Mouse (Mus musculus): ENCODE measurements around the gene Sncb.

Gene Sncb

GRCm38 (mm10) chr13:54781086-54781485 lies 14.7 kb upstream of the Sncb start:
- no peak for DNase-seq

GRCm38 (mm10) chr13:54780592-54780991 lies 14.2 kb upstream of the Sncb start:
- DNase-seq: no peak

- no peak for DNase-seq
Observed at GRCm38 (mm10) chr13:54767012-54767411, 617 bp upstream of the Sncb start.

GRCm38 (mm10) chr13:54765281-54766191 lies 859 bp downstream of the Sncb start:
- no peak for DNase-seq

GRCm38 (mm10) chr13:54760906-54761305 lies 5.5 kb downstream of the Sncb start:
- DNase-seq: no peak

GRCm38 (mm10) chr13:54760164-54760795 lies 6.1 kb downstream of the Sncb start:
- peak; percentile 66 for DNase-seq

- no peak for DNase-seq
Observed at GRCm38 (mm10) chr13:54759496-54759895, 6.9 kb downstream of the Sncb start.

GRCm38 (mm10) chr13:54758756-54759470 lies 7.5 kb downstream of the Sncb start:
- DNase-seq: no peak

- DNase-seq: peak; percentile 94
Observed at GRCm38 (mm10) chr13:54758045-54758755, 8.2 kb downstream of the Sncb start.

GRCm38 (mm10) chr13:54757093-54757830 lies 9.1 kb downstream of the Sncb start:
- peak; percentile 30 for DNase-seq

GRCm38 (mm10) chr13:54756156-54756712 lies 10.2 kb downstream of the Sncb start:
- DNase-seq: no peak

GRCm38 (mm10) chr13:54755201-54755830 lies 11.1 kb downstream of the Sncb start:
- DNase-seq: no peak

GRCm38 (mm10) chr13:54754169-54755080 lies 12.0 kb downstream of the Sncb start:
- no peak for DNase-seq

GRCm38 (mm10) chr13:54753733-54754132 lies 12.7 kb downstream of the Sncb start:
- DNase-seq: no peak

- peak; percentile 71 for DNase-seq
Observed at GRCm38 (mm10) chr13:54752656-54753055, 13.7 kb downstream of the Sncb start.

GRCm38 (mm10) chr13:54750699-54751098 lies 15.7 kb downstream of the Sncb start:
- DNase-seq: no peak

- DNase-seq: no peak
Observed at GRCm38 (mm10) chr13:54749864-54750411, 16.5 kb downstream of the Sncb start, which contains the start of gene Gprin1. Gprin1 (minus strand) TSS chr13:54749874.

- peak; percentile 87 for DNase-seq
Observed at GRCm38 (mm10) chr13:54749061-54749863, 17.1 kb downstream of the Sncb start.

GRCm38 (mm10) chr13:54748721-54749060 lies 17.7 kb downstream of the Sncb start:
- DNase-seq: no peak

Data from right cerebral cortex, postnatal 4 days (tissue).